Mouse (Mus musculus) myocyte (in vitro differentiated cells): ENCODE data around the gene Fam216a. TPM values are rescaled to one million over a fixed set of nuclear protein-coding genes. Genes with fewer than 3 reads are reported as not detected.

Source experiments
- H3K27me3 ChIP-seq: one replicate; pipeline ENCODE4 v1.6.1; 2011; ENCODE audit not compliant: control insufficient read depth, insufficient read depth, insufficient read length
- H3K36me3 ChIP-seq: one replicate; pipeline ENCODE4 v1.6.1; 2011; ENCODE audit not compliant: control insufficient read depth, insufficient read depth
- H3K4me2 ChIP-seq: one replicate; pipeline ENCODE4 v1.6.1; 2011; ENCODE audit warnings: low read depth, control low read depth
- H3K4me3 ChIP-seq: one replicate; pipeline ENCODE4 v1.5.1; 2011; ENCODE audit warnings: mild to moderate bottlenecking, control low read depth, moderate library complexity
- H3K79me2 ChIP-seq: one replicate; pipeline ENCODE4 v1.6.1; 2011; ENCODE audit not compliant: control insufficient read depth, insufficient read depth
- H3ac ChIP-seq: one replicate; pipeline ENCODE4 v1.6.1; 2011; ENCODE audit not compliant: control insufficient read depth, insufficient read length
- CEBPB ChIP-seq: IDR thresholded peaks from 2 replicates; pipeline ENCODE4 v1.6.1; 2011; ENCODE audit warnings: mild to moderate bottlenecking, moderate library complexity; ENCODE audit not compliant: poor library complexity, insufficient read depth, severe bottlenecking
- E2F4 ChIP-seq: IDR thresholded peaks from one replicate; pipeline ENCODE4 v1.6.1; 2011; ENCODE audit warnings: mild to moderate bottlenecking, control low read depth, moderate library complexity; ENCODE audit not compliant: insufficient read depth
- MAX ChIP-seq: IDR thresholded peaks from one replicate; pipeline ENCODE4 v1.6.1; 2011; ENCODE audit warnings: low read depth, mild to moderate bottlenecking, control low read depth
- MYOD1 ChIP-seq, 3 experiments: IDR thresholded peaks; one replicate each; pipeline ENCODE4 v1.6.1; 2011; ENCODE audit warnings: control low read depth in 2 of 3, low read depth in 2 of 3, mild to moderate bottlenecking in 2 of 3, moderate library complexity in 1 of 3; ENCODE audit not compliant: insufficient read length in 2 of 3, control insufficient read depth in 1 of 3
- MYOG ChIP-seq, 3 experiments: IDR thresholded peaks; one replicate each; pipeline ENCODE4 v1.6.1; 2011; ENCODE audit warnings: control low read depth in 2 of 3, low read depth in 2 of 3, mild to moderate bottlenecking in 2 of 3; ENCODE audit not compliant: insufficient read length in 2 of 3, control insufficient read depth in 1 of 3, insufficient read depth in 1 of 3
- POLR2A ChIP-seq: IDR thresholded peaks from one replicate; pipeline ENCODE4 v1.6.1; 2011; ENCODE audit warnings: low read depth, mild to moderate bottlenecking, control low read depth, moderate library complexity; ENCODE audit not compliant: insufficient read length
- POLR2AphosphoS2 ChIP-seq: IDR thresholded peaks from one replicate; pipeline ENCODE4 v1.6.1; 2011; ENCODE audit warnings: low read depth, control low read depth; ENCODE audit not compliant: insufficient read length
- REST ChIP-seq: IDR thresholded peaks from one replicate; pipeline ENCODE4 v1.6.1; 2011; ENCODE audit warnings: mild to moderate bottlenecking, control low read depth, moderate library complexity; ENCODE audit not compliant: insufficient read depth, insufficient read length
- SRF ChIP-seq: IDR thresholded peaks from one replicate; pipeline ENCODE4 v1.6.1; 2011; ENCODE audit warnings: low read depth; ENCODE audit not compliant: control insufficient read depth, insufficient read length
- TCF12 ChIP-seq: IDR thresholded peaks from one replicate; pipeline ENCODE4 v1.6.1; 2011; ENCODE audit warnings: mild to moderate bottlenecking, control low read depth; ENCODE audit not compliant: poor library complexity, insufficient read depth, severe bottlenecking
- TCF3 ChIP-seq: IDR thresholded peaks from one replicate; pipeline ENCODE4 v1.6.1; 2011; ENCODE audit warnings: low read depth, control low read depth; ENCODE audit not compliant: insufficient read length
- USF1 ChIP-seq: IDR thresholded peaks from one replicate; pipeline ENCODE4 v1.6.1; 2011; ENCODE audit warnings: low read depth, mild to moderate bottlenecking, control low read depth, moderate library complexity
- polyA plus RNA-seq: library from polyadenylated mRNA; unstranded; fragments of >200 nt; fragmentation: generic; extraction: Trizol; gene quantifications from one replicate; pipeline ENCODE4 v1.2.1, GENCODE M21; 2012; ENCODE audit warnings: missing spikeins

Gene Fam216a
- polyA plus RNA-seq, 1 experiment, result 27.7 TPM

GRCm38 (mm10) chr5:122393887-122394286, 21.7 kb upstream of the Fam216a start:
- H3K27me3 ChIP-seq, result no peaks in the 10 kb centered on the region
- no peak overlapping the region for H3ac ChIP-seq
- TF ChIP-seq POLR2A (no peak), POLR2AphosphoS2 (no peak), REST (no peak), MYOD1 (IDR thresholded peaks at IDR 0.05; ENCODE audit: control insufficient read depth in 1 of 3, insufficient read length in 2 of 3, low read depth in 2 of 3) (peak in 1 of 3 experiments; percentile 24), MYOG (IDR thresholded peaks at IDR 0.05; ENCODE audit: control insufficient read depth in 1 of 3, insufficient read depth in 1 of 3, insufficient read length in 2 of 3, low read depth in 2 of 3) (peak in 1 of 3 experiments; percentile 4), CEBPB (no peak), E2F4 (no peak), TCF12 (no peak)
- peaks cover 7% of the 10 kb centered on the region for H3K36me3 ChIP-seq
- H3K4me2 ChIP-seq, result no peak overlapping the region
- H3K4me3 ChIP-seq, result no peak overlapping the region
- peaks cover 18% of the 10 kb centered on the region for H3K79me2 ChIP-seq

- H3ac ChIP-seq, result peak overlapping the region; percentile 22
- peaks cover 18% of the 10 kb centered on the region for H3K79me2 ChIP-seq
- H3K4me2 ChIP-seq, result peak overlapping the region; percentile 94
- H3K36me3 ChIP-seq, result peaks cover under 1% of the 10 kb centered on the region
- H3K4me3 ChIP-seq, result peak overlapping the region; percentile 68
- H3K27me3 ChIP-seq, result no peaks in the 10 kb centered on the region
- no peak for TF ChIP-seq USF1
- no peak for TF ChIP-seq TCF12
- TF ChIP-seq E2F4, result no peak
Observed at GRCm38 (mm10) chr5:122392227-122393004, 20.3 kb upstream of the Fam216a start.

DNA sequence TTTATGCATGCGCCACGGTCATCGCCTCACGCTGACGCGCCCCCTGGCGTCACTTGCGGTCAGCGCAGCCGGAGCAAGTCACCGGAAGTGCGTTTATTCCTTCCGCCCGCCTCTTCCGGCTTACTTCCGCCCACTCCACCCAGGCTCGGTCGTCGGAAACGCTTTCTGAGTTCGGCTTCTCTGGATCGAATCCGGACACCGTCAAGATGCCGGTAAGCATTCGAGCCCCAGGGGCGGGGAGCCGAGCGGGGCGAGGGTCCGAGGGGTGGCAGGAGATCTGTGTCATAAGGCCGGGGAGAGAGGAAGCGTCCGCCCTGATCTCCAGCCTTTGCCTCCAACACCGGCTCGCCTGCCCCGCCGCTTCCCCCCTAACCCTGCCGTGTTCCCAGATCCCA, 19.6 kb upstream of the Fam216a start, which contains the start of gene Arpc3:
Gene Arpc3, plus strand, starts transcription at position 93 of the 395 bp plus-strand sequence.
- peak within 1 kb of the TSS; percentile 94 for H3K4me2 ChIP-seq
- peak within 1 kb of the TSS; percentile 68 for H3K4me3 ChIP-seq
- peak; percentile 65 for TF ChIP-seq POLR2A
- TF ChIP-seq TCF12, result no peak
- TF ChIP-seq USF1, result no peak
- TF ChIP-seq E2F4, result no peak
- TF ChIP-seq TCF3, result no peak
- no peak for TF ChIP-seq CEBPB
- peak in 1 of 3 experiments; percentile 31 for TF ChIP-seq MYOG (IDR thresholded peaks at IDR 0.05; ENCODE audit: control insufficient read depth in 1 of 3, insufficient read depth in 1 of 3, insufficient read length in 2 of 3, low read depth in 2 of 3)
- TF ChIP-seq MAX, result peak; percentile 65
- TF ChIP-seq MYOD1 (IDR thresholded peaks at IDR 0.05; ENCODE audit: control insufficient read depth in 1 of 3, insufficient read length in 2 of 3, low read depth in 2 of 3), result no peak
- TF ChIP-seq SRF, result no peak
- peak; percentile 69 for TF ChIP-seq POLR2AphosphoS2
- TF ChIP-seq REST, result no peak
- H3K36me3 ChIP-seq, result no peaks in the 10 kb centered on the region
- H3K27me3 ChIP-seq, result no peaks in the 10 kb centered on the region
- peak within 1 kb of the TSS; percentile 22 for H3ac ChIP-seq
- H3K79me2 ChIP-seq, result peaks cover 18% of the 10 kb centered on the region

- Histone ChIP-seq H3K4me2 (peak overlapping the region; percentile 78), H3ac (peak overlapping the region; percentile 22), H3K79me2 (peaks cover 18% of the 10 kb centered on the region), H3K36me3 (no peaks in the 10 kb centered on the region), H3K4me3 (peak overlapping the region; percentile 68), H3K27me3 (no peaks in the 10 kb centered on the region)
- TF ChIP-seq POLR2AphosphoS2, result no peak
- TF ChIP-seq CEBPB, result no peak
- TF ChIP-seq MYOD1 (IDR thresholded peaks at IDR 0.05; ENCODE audit: control insufficient read depth in 1 of 3, insufficient read length in 2 of 3, low read depth in 2 of 3), result no peak
- TF ChIP-seq SRF, result no peak
- TF ChIP-seq MAX, result no peak
- no peak for TF ChIP-seq E2F4
- no peak for TF ChIP-seq TCF3
- TF ChIP-seq POLR2A, result no peak
- no peak for TF ChIP-seq REST
- no peak for TF ChIP-seq TCF12
- TF ChIP-seq MYOG (IDR thresholded peaks at IDR 0.05; ENCODE audit: control insufficient read depth in 1 of 3, insufficient read depth in 1 of 3, insufficient read length in 2 of 3, low read depth in 2 of 3), result no peak
- no peak for TF ChIP-seq USF1
Observed at GRCm38 (mm10) chr5:122391178-122391785, 19.1 kb upstream of the Fam216a start.
